In genomic region chrX:99659496-99660140, GRCm38 (mm10) we compare ENCODE assay signal across 16 mouse cellular contexts.
A peak's percentile ranks its signal among the peaks of the same experiment; 100 is the strongest.
DNase-seq lines count a peak whose midpoint lies in the region; ATAC-seq lines count a peak whose summit lies in the region.
"Had no signal": no experiment of that assay in that cellular context is flagged by ENCODE, and none has a peak within 500 bp of the region (broad histone marks: within the 10 kb centered on the region; RNA-seq: fewer than 3 reads in every experiment).

No protein-coding gene starts in this region.

- H3K4me2 ChIP-seq in forebrain, embryonic 11.5 days (ENCODE audit: low read depth, low read length, severe bottlenecking), result no peak overlapping the region
- no peak overlapping the region for H3K4me2 ChIP-seq in forebrain, embryonic 16.5 days (ENCODE audit: low read length)
- no peak overlapping the region for H3K4me2 ChIP-seq in embryonic facial prominence, embryonic 14.5 days (ENCODE audit: low read depth, low read length)
- H3K4me2 ChIP-seq in limb, embryonic 13.5 days (replicated peaks), result no peak overlapping the region
- H3K4me2 ChIP-seq in midbrain, embryonic 14.5 days (ENCODE audit: low read length), result no peak overlapping the region
- H3K4me2 ChIP-seq: liver, embryonic 15.5 days had no signal

- H3K9ac ChIP-seq in forebrain, embryonic 11.5 days (ENCODE audit: low read length), result no peak overlapping the region
- H3K9ac ChIP-seq in forebrain, embryonic 16.5 days (replicated peaks; ENCODE audit: low read depth, low read length), result no peak overlapping the region
- H3K9ac ChIP-seq in embryonic facial prominence, embryonic 14.5 days (ENCODE audit: low read depth, low read length), result no peak overlapping the region
- H3K9ac ChIP-seq in limb, embryonic 13.5 days, result no peak overlapping the region
- no peak overlapping the region for H3K9ac ChIP-seq in midbrain, embryonic 14.5 days (replicated peaks; ENCODE audit: low read length)
- H3K9ac ChIP-seq: liver, embryonic 15.5 days had no signal

- H3K36me3 ChIP-seq in forebrain, embryonic 11.5 days (ENCODE audit: control insufficient read depth, insufficient read depth, low read length), result no peaks in the 10 kb centered on the region
- no peaks in the 10 kb centered on the region for H3K36me3 ChIP-seq in forebrain, embryonic 16.5 days (ENCODE audit: control insufficient read depth, insufficient read depth)
- H3K36me3 ChIP-seq in embryonic facial prominence, embryonic 14.5 days (ENCODE audit: control insufficient read depth, insufficient read depth, low read length), result no peaks in the 10 kb centered on the region
- no peaks in the 10 kb centered on the region for H3K36me3 ChIP-seq in limb, embryonic 13.5 days
- H3K36me3 ChIP-seq in midbrain, embryonic 14.5 days (ENCODE audit: control insufficient read depth, insufficient read depth, low read length), result no peaks in the 10 kb centered on the region
- H3K36me3 ChIP-seq: liver, embryonic 15.5 days had no signal

- no peaks in the 10 kb centered on the region for H3K9me3 ChIP-seq in forebrain, embryonic 11.5 days (ENCODE audit: control insufficient read depth, low read length)
- no peaks in the 10 kb centered on the region for H3K9me3 ChIP-seq in forebrain, embryonic 16.5 days (ENCODE audit: control insufficient read depth, low read length)
- H3K9me3 ChIP-seq in embryonic facial prominence, embryonic 14.5 days (ENCODE audit: control insufficient read depth, low read length), result no peaks in the 10 kb centered on the region
- H3K9me3 ChIP-seq in limb, embryonic 13.5 days, result no peaks in the 10 kb centered on the region
- H3K9me3 ChIP-seq in midbrain, embryonic 14.5 days (ENCODE audit: control insufficient read depth, low read length), result no peaks in the 10 kb centered on the region
- H3K9me3 ChIP-seq: liver, embryonic 15.5 days had no signal

- no peaks in the 10 kb centered on the region for H3K4me1 ChIP-seq in forebrain, embryonic 11.5 days (replicated peaks; ENCODE audit: control insufficient read depth, insufficient read depth, low read length)
- no peaks in the 10 kb centered on the region for H3K4me1 ChIP-seq in forebrain, embryonic 16.5 days (replicated peaks; ENCODE audit: control insufficient read depth, insufficient read depth, low read length)
- H3K4me1 ChIP-seq in embryonic facial prominence, embryonic 14.5 days (ENCODE audit: control insufficient read depth, insufficient read depth, low read length), result no peaks in the 10 kb centered on the region
- H3K4me1 ChIP-seq in limb, embryonic 13.5 days, result peaks cover 11% of the 10 kb centered on the region
- H3K4me1 ChIP-seq in midbrain, embryonic 14.5 days (ENCODE audit: control insufficient read depth, insufficient read depth, low read length), result no peaks in the 10 kb centered on the region
- H3K4me1 ChIP-seq: liver, embryonic 15.5 days had no signal

- peaks cover 21% of the 10 kb centered on the region for H3K27me3 ChIP-seq in forebrain, embryonic 11.5 days (ENCODE audit: control insufficient read depth, insufficient read depth, low read length)
- 0 out of 2 replicates have a peak, but pooled peaks cover 6% of the 10 kb centered on the region for H3K27me3 ChIP-seq in forebrain, embryonic 16.5 days (replicated peaks; ENCODE audit: control insufficient read depth, insufficient read depth, low read length)
- H3K27me3 ChIP-seq in embryonic facial prominence, embryonic 14.5 days (replicated peaks; ENCODE audit: control insufficient read depth, insufficient read depth, low read length), result peaks cover 26% of the 10 kb centered on the region
- H3K27me3 ChIP-seq in limb, embryonic 13.5 days, result peaks cover 70% of the 10 kb centered on the region
- peaks cover 9% of the 10 kb centered on the region; the same call in 1 of the 2 replicates for H3K27me3 ChIP-seq in midbrain, embryonic 14.5 days (ENCODE audit: control insufficient read depth, insufficient read depth, low read length)

- no peak for ATAC-seq in forebrain, embryonic 11.5 days (replicated peaks; ENCODE audit: low FRiP score)
- no peak for ATAC-seq in forebrain, embryonic 16.5 days
- ATAC-seq in embryonic facial prominence, embryonic 14.5 days (ENCODE audit: low read depth), result peak; percentile 66
- peak; percentile 76 for ATAC-seq in limb, embryonic 13.5 days (ENCODE audit: low FRiP score, low read depth)
- ATAC-seq in midbrain, embryonic 14.5 days (ENCODE audit: low FRiP score, low TSS enrichment), result no peak
- ATAC-seq: forebrain, embryonic 14.5 days had no signal

- 51% methylated on average over 7 of the region's 8 CpGs for WGBS in forebrain, embryonic 11.5 days
- WGBS in forebrain, embryonic 16.5 days, result 31% methylated on average over 5 of the region's 8 CpGs
- WGBS in embryonic facial prominence, embryonic 14.5 days, result 39% methylated on average over 3 of the region's 8 CpGs
- WGBS in limb, embryonic 13.5 days, result 26% methylated on average over 6 of the region's 8 CpGs
- WGBS in midbrain, embryonic 14.5 days, result 53% methylated on average over 6 of the region's 8 CpGs

- H3K27ac ChIP-seq in forebrain, embryonic 11.5 days (ENCODE audit: low read depth, low read length), result no peak overlapping the region
- H3K27ac ChIP-seq in forebrain, embryonic 16.5 days (ENCODE audit: low read length), result no peak overlapping the region
- H3K27ac ChIP-seq in embryonic facial prominence, embryonic 14.5 days (replicated peaks; ENCODE audit: low read depth, low read length), result no peak overlapping the region
- H3K27ac ChIP-seq in limb, embryonic 13.5 days, result no peak overlapping the region
- H3K27ac ChIP-seq in midbrain, embryonic 14.5 days (replicated peaks; ENCODE audit: low read depth, low read length), result no peak overlapping the region
- H3K27ac ChIP-seq: liver, embryonic 15.5 days had no signal

- no peak overlapping the region for H3K4me3 ChIP-seq in forebrain, embryonic 11.5 days (ENCODE audit: low read depth, low read length)
- no peak overlapping the region for H3K4me3 ChIP-seq in forebrain, embryonic 16.5 days (replicated peaks; ENCODE audit: low read length)
- H3K4me3 ChIP-seq in embryonic facial prominence, embryonic 14.5 days (ENCODE audit: low read depth, low read length), result no peak overlapping the region
- no peak overlapping the region for H3K4me3 ChIP-seq in limb, embryonic 13.5 days
- no peak overlapping the region for H3K4me3 ChIP-seq in midbrain, embryonic 14.5 days (replicated peaks; ENCODE audit: low read depth, low read length)
- H3K4me3 ChIP-seq: liver, embryonic 15.5 days; myocyte had no signal

- DNase-seq in forebrain, embryonic 11.5 days (ENCODE audit: low spot score), result peak; percentile 48
- peak; percentile 13 for DNase-seq in 3T3-L1 (ENCODE audit: low read depth, low spot score)
- peak; percentile 62 for DNase-seq in embryonic facial prominence, embryonic 14.5 days (ENCODE audit: low spot score)
- no peak for DNase-seq in layer of hippocampus, postnatal 36 days
- DNase-seq in urinary bladder, postnatal 36 days (ENCODE audit: low spot score in 2 of 2), result no peak
- no peak for DNase-seq in midbrain, embryonic 14.5 days
- DNase-seq: adrenal gland, postnatal 36 days; heart, adult 18-20 months; heart, postnatal 10 days; kidney, postnatal 10 days; thymus, adult 18-20 months had no signal

Comparison
In these comparisons a context has a peak if more than half of its experiments do, and no peak if none do; other contexts are left out.
1. ATAC-seq: peak in embryonic facial prominence, embryonic 14.5 days (single experiment) and limb, embryonic 13.5 days (single experiment); none in forebrain, embryonic 11.5 days (single experiment), forebrain, embryonic 16.5 days (single experiment) and midbrain, embryonic 14.5 days (single experiment).
2. DNase-seq: peak in forebrain, embryonic 11.5 days (single experiment), 3T3-L1 (single experiment) and embryonic facial prominence, embryonic 14.5 days (single experiment); none in layer of hippocampus, postnatal 36 days (0 of 2), urinary bladder, postnatal 36 days (0 of 2) and midbrain, embryonic 14.5 days (single experiment).